Mouse (Mus musculus) midbrain, embryonic 16.5 days (tissue): ENCODE results near the gene Olfr49. TPM values are rescaled to one million over a fixed set of nuclear protein-coding genes. Genes with fewer than 3 reads are reported as not detected.
"Not testable (repeated sequence)": the region's sequence is repeated elsewhere in the genome, so short reads cannot be mapped to it uniquely, and the experiment has no call there.

ENCODE experiments used
- ATAC-seq: fragments of 200-750 bp; cut with Nextera tagmentation; 2 replicates; pipeline ENCODE4 v1.8.0; 2017; ENCODE audit warnings: moderate TSS enrichment
- H3K27ac ChIP-seq: fragments of 300-500 bp; sonication (generic); 2 replicates; pipeline ENCODE4 v1.5.1; 2014; ENCODE audit warnings: mild to moderate bottlenecking, low read length, mixed read lengths
- H3K27me3 ChIP-seq: fragments of 300-500 bp; sonication (generic); 2 replicates; pipeline ENCODE4 v1.6.1; 2014; ENCODE audit warnings: low read depth, low read length, mixed read lengths; ENCODE audit not compliant: control insufficient read depth, insufficient read depth
- H3K36me3 ChIP-seq: fragments of 300-500 bp; sonication (generic); 2 replicates; pipeline ENCODE4 v1.6.1; 2014; ENCODE audit warnings: mild to moderate bottlenecking, low read length, moderate library complexity, mixed read lengths; ENCODE audit not compliant: control insufficient read depth, insufficient read depth
- H3K4me1 ChIP-seq: fragments of 300-500 bp; sonication (generic); 2 replicates; pipeline ENCODE4 v1.6.1; 2014; ENCODE audit warnings: mild to moderate bottlenecking, low read length, mixed read lengths; ENCODE audit not compliant: control insufficient read depth, insufficient read depth
- H3K4me2 ChIP-seq: fragments of 300-500 bp; sonication (generic); 2 replicates; pipeline ENCODE4 v1.6.1; 2014; ENCODE audit warnings: mild to moderate bottlenecking, low read length, mixed read lengths
- H3K4me3 ChIP-seq: fragments of 300-500 bp; sonication (generic); 2 replicates; pipeline ENCODE4 v1.5.1; 2014; ENCODE audit warnings: low read depth, mild to moderate bottlenecking, low read length, moderate library complexity, mixed read lengths
- H3K9ac ChIP-seq: fragments of 300-500 bp; sonication (generic); 2 replicates; pipeline ENCODE4 v1.6.1; 2014; ENCODE audit warnings: low read depth, low read length, mixed read lengths
- H3K9me3 ChIP-seq: fragments of 300-500 bp; sonication (generic); replicated peaks from 2 replicates; pipeline ENCODE4 v1.6.1; 2014; ENCODE audit warnings: mild to moderate bottlenecking, low read length, mixed read lengths; ENCODE audit not compliant: control insufficient read depth, poor library complexity, severe bottlenecking
- WGBS: fragments of 180-500 bp; shearing (Covaris S2); extraction: QIAGEN DNeasy Blood & Tissue Kit; methylation state at CpG from one replicate; pipeline ENCODE4 v1.1.7; 2014; 5-methylcytosine and 5-hydroxymethylcytosine counted together
- polyA plus RNA-seq: library from polyadenylated mRNA; unstranded; fragments of >200 nt; fragmentation: Nextera tagmentation; extraction: Ambion mirVana; gene quantifications from 2 replicates; pipeline ENCODE4 v1.2.1, GENCODE M21; 2015

Olfr49 gene
- polyA plus RNA-seq, 1 experiment from 2014 or later = not detected

- H3K27ac ChIP-seq, H3K4me3 ChIP-seq, H3K27me3 ChIP-seq, H3K9ac ChIP-seq, H3K36me3 ChIP-seq, H3K9me3 ChIP-seq, ATAC-seq, H3K4me2 ChIP-seq: not testable (repeated sequence)
- peaks cover 18% of the 10 kb centered on the region for H3K4me1 ChIP-seq
- WGBS = 83% methylated on average over 3 of the region's 4 CpGs
Measured at GRCm38 (mm10) chr14:54229849-54230248, 54.9 kb downstream of the Olfr49 start.

- 6% methylated on average over 25 of the region's 25 CpGs for WGBS
- peak; percentile 69 for ATAC-seq
Measured at GRCm38 (mm10) chr14:54228933-54229713, 55.6 kb downstream of the Olfr49 start.

GRCm38 (mm10) chr14:54228501-54228900 is 56.2 kb downstream of the Olfr49 start:
- WGBS = 7% methylated on average over 7 of the region's 7 CpGs
- Histone ChIP-seq H3K9ac (peak overlapping the region; percentile 69), H3K27me3 (no peaks in the 10 kb centered on the region), H3K4me3 (peak overlapping the region; percentile 22), H3K36me3 (no peaks in the 10 kb centered on the region), H3K27ac (peak overlapping the region; percentile 78), H3K9me3 (no peaks in the 10 kb centered on the region), H3K4me2 (peak overlapping the region; percentile 53), H3K4me1 (peaks cover 19% of the 10 kb centered on the region)
- ATAC-seq = peak; percentile 15; the same call in 1 of the 2 replicates

More at GRCm38 (mm10) chr14:54228933-54229713, 55.6 kb downstream of the Olfr49 start:
- Histone ChIP-seq H3K27me3 (no peaks in the 10 kb centered on the region), H3K36me3 (no peaks in the 10 kb centered on the region), H3K4me2 (peak overlapping the region; percentile 53), H3K9me3 (no peaks in the 10 kb centered on the region), H3K27ac (peak overlapping the region; percentile 78), H3K9ac (peak overlapping the region; percentile 69), H3K4me3 (peak overlapping the region; percentile 22), H3K4me1 (peaks cover 19% of the 10 kb centered on the region)

Other genes starting within 250 kb of the Olfr49 start
- gene Dad1, start 30.8 kb downstream of the Olfr49 start, polyA plus RNA-seq = 325 and 344 TPM in 2 replicates
- 45.0 and 58.8 TPM in 2 replicates for gene Abhd4, start 30.8 kb downstream of the Olfr49 start, polyA plus RNA-seq
- 51.8 and 53.1 TPM in 2 replicates for gene Oxa1l, start 75.9 kb upstream of the Olfr49 start, polyA plus RNA-seq
- 4.3 and 4.9 TPM in 2 replicates for gene Slc7a7, start 132.8 kb upstream of the Olfr49 start, polyA plus RNA-seq
- 247 and 252 TPM in 2 replicates for gene Mrpl52, start 142.0 kb upstream of the Olfr49 start, polyA plus RNA-seq
- gene Mmp14, start 146.7 kb upstream of the Olfr49 start, polyA plus RNA-seq = 43.5 and 43.9 TPM in 2 replicates
- gene Lrp10, start 179.2 kb upstream of the Olfr49 start, polyA plus RNA-seq = 26.9 and 28.2 TPM in 2 replicates
- gene Rem2, start 191.2 kb upstream of the Olfr49 start, polyA plus RNA-seq = 46.0 and 48.9 TPM in 2 replicates
- 105 and 106 TPM in 2 replicates for gene Prmt5, start 232.6 kb upstream of the Olfr49 start, polyA plus RNA-seq